Mouse (Mus musculus) hindbrain, postnatal 0 days (tissue): ENCODE results near the gene Ripk3. TPM values are rescaled to one million over a fixed set of nuclear protein-coding genes. Genes with fewer than 3 reads are reported as not detected.

Source experiments
- ATAC-seq: fragments of 200-750 bp; cut with Nextera tagmentation; 2 replicates; pipeline ENCODE4 v1.8.0; 2017; ENCODE audit warnings: mild to moderate bottlenecking, moderate TSS enrichment, moderate library complexity
- DNase-seq: peaks from one replicate; pipeline ENCODE4 v3.0.0-alpha.2; 2015; ENCODE audit warnings: low spot score
- H3K27ac ChIP-seq: fragments of 300-500 bp; sonication (generic); 2 replicates; pipeline ENCODE4 v1.5.1; 2014; ENCODE audit warnings: mild to moderate bottlenecking
- H3K27me3 ChIP-seq: fragments of 300-500 bp; sonication (generic); 2 replicates; pipeline ENCODE4 v1.6.1; 2014; ENCODE audit warnings: low read length, mixed read lengths; ENCODE audit not compliant: insufficient read depth
- H3K36me3 ChIP-seq: fragments of 300-500 bp; sonication (generic); 2 replicates; pipeline ENCODE4 v1.6.1; 2014; ENCODE audit warnings: low read length, mixed read lengths; ENCODE audit not compliant: insufficient read depth
- H3K4me1 ChIP-seq: fragments of 300-500 bp; sonication (generic); 2 replicates; pipeline ENCODE4 v1.6.1; 2014; ENCODE audit warnings: antibody characterized with exemption, low read length, mixed read lengths; ENCODE audit not compliant: insufficient read depth
- H3K4me2 ChIP-seq: fragments of 300-500 bp; sonication (generic); 2 replicates; pipeline ENCODE4 v1.6.1; 2014; ENCODE audit warnings: low read depth, mild to moderate bottlenecking, low read length, moderate library complexity, mixed read lengths
- H3K4me3 ChIP-seq: fragments of 300-500 bp; sonication (generic); 2 replicates; pipeline ENCODE4 v1.5.1; 2014; ENCODE audit warnings: low read length
- H3K9ac ChIP-seq: fragments of 300-500 bp; sonication (generic); replicated peaks from 2 replicates; pipeline ENCODE4 v1.6.1; 2014; ENCODE audit warnings: mild to moderate bottlenecking, low read length, moderate library complexity, mixed read lengths
- H3K9me3 ChIP-seq: fragments of 300-500 bp; sonication (generic); 2 replicates; pipeline ENCODE4 v1.6.1; 2016; ENCODE audit warnings: low read length, mixed read lengths
- CTCF ChIP-seq: IDR thresholded peaks from 2 replicates; pipeline ENCODE4 v1.5.1; 2016; ENCODE audit warnings: antibody characterized with exemption, control low read depth, low read depth
- WGBS: fragments of 180-500 bp; shearing (Covaris S2); extraction: QIAGEN DNeasy Blood & Tissue Kit; methylation state at CpG from one replicate; pipeline ENCODE4 v1.1.7; 2014; 5-methylcytosine and 5-hydroxymethylcytosine counted together
- polyA plus RNA-seq: library from polyadenylated mRNA; unstranded; fragments of >200 nt; fragmentation: Nextera tagmentation; extraction: Ambion mirVana; gene quantifications from 2 replicates; pipeline ENCODE4 v1.2.1, GENCODE M21; 2015
- total RNA-seq: library from RNA; depleted of rRNA; stranded (reverse); fragments of >200 nt; gene quantifications from 2 replicates; pipeline ENCODE4 v1.2.3, GENCODE M21; 2014

Gene Ripk3
- total and polyA plus RNA-seq, 2 experiments from 2014 or later, result 0.42 to 2.0 TPM

DNA sequence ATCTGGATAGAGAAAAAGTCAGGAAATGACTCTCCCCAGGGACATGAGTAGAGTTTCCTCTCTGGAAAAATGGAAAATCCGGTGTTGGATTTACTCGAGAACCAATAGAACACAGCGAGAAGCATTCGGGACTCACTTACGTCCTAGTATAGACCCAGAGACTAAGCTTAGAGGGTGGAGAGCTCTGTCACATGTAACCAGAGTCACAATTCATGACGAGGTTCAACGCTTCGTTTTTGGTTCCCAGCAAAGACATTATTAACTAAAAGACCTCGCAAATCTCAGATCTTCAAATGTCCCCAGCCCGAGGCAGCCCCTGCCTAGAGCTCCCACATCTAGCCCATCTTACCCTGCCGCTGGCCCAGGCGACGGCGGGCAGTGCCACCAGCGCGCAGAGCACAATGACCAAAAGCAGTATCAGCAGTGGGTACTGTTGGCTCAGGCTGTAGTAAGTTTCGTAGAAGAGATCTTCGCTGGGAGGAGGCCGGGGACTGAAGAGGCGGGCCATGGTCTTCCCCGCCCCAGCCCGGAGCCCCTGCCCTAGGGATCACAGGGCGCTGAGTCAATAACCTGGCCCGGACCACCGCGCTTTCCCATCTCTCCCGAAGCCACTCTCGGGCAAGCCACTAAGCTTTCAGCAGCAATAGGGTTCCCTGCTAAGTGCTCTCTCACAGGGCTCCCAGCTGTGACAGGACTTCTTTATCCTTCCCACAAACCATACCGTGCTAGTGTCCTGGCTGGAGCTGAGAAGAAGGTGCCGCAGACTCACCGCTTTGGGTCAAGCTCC, 5.3 kb downstream of the Ripk3 start:
- ATAC-seq (no peak), DNase-seq (peak; percentile 67)
- Histone ChIP-seq H3K4me2 (peak overlapping the region; percentile 57), H3K27ac (no peak overlapping the region; the same call in 1 of the 2 replicates), H3K4me3 (peak overlapping the region; percentile 29), H3K4me1 (peaks cover 9% of the 10 kb centered on the region; the same call in 1 of the 2 replicates), H3K9ac (no peak overlapping the region), H3K36me3 (no peaks in the 10 kb centered on the region), H3K9me3 (no peaks in the 10 kb centered on the region), H3K27me3 (peaks cover 58% of the 10 kb centered on the region)
- 2% methylated on average over 31 of the region's 31 CpGs for WGBS
- no peak for TF ChIP-seq CTCF

DNA sequence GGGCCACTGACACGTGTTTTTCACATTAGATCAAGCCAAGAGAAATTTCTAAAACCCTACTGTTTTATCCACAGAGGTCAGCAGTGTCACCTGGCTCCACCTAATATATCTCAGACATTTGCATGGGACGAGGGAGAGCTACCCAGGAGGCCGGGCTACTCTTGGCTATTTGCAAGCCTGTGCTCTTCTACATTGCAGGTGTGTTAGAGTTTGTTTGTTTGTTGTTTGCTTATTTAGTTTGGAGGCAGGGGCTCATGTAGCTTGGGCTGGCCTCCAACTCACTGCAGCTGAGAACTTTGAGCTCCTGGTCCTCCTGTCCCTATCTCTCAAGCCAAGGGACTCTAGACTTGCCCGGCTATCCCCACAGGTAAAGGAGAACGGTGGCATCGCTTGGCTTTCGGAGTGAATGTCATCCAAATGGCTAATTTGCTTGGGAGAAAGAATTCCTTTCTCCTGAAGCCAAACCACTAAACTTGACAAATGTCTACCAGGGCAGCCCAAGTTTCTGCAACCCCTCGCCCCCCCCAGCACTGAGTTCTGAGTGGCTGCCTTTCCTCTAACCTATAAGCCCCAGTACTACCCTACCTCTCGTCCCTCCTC, 6.2 kb downstream of the Ripk3 start:
- Histone ChIP-seq H3K27me3 (peaks cover 51% of the 10 kb centered on the region), H3K4me1 (peaks cover 9% of the 10 kb centered on the region; the same call in 1 of the 2 replicates), H3K9ac (no peak overlapping the region), H3K27ac (no peak overlapping the region), H3K36me3 (no peaks in the 10 kb centered on the region), H3K9me3 (no peaks in the 10 kb centered on the region), H3K4me3 (no peak overlapping the region; the same call in 1 of the 2 replicates), H3K4me2 (peak overlapping the region; percentile 57)
- DNase-seq (no peak), ATAC-seq (no peak)
- TF ChIP-seq CTCF, result no peak
- WGBS, result 52% methylated on average over 9 of the region's 9 CpGs

DNA sequence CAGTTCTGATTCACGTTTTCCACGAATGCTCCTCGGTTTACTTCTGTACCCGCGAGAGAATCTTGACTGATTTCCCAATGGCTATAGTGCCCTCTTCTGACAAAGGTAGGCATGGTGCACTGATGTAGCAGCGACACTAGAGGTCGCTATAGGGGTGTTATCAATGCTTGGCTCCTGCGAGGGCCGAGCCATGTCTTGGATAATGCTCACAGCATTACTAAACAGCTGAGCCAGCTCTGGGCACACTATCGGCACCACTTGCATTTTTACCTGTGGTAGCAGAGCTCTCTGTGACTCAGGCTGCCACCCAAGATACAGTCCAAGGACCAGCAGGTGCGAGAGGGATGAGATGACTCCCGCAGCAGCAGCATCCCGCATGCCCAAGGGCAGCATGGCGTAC, 7.4 kb downstream of the Ripk3 start:
- no peaks in the 10 kb centered on the region for H3K9me3 ChIP-seq
- peaks cover 9% of the 10 kb centered on the region; the same call in 1 of the 2 replicates for H3K4me1 ChIP-seq
- 15% methylated on average over 14 of the region's 14 CpGs for WGBS
- DNase-seq (peak; percentile 92), ATAC-seq (peak; percentile 83)
- peak; percentile 99 for TF ChIP-seq CTCF
- peaks cover 42% of the 10 kb centered on the region for H3K27me3 ChIP-seq
- H3K4me3 ChIP-seq, result peak overlapping the region; percentile 21
- H3K4me2 ChIP-seq, result peak overlapping the region; percentile 47
- no peak overlapping the region for H3K9ac ChIP-seq
- H3K36me3 ChIP-seq, result no peaks in the 10 kb centered on the region
- H3K27ac ChIP-seq, result no peak overlapping the region

DNA sequence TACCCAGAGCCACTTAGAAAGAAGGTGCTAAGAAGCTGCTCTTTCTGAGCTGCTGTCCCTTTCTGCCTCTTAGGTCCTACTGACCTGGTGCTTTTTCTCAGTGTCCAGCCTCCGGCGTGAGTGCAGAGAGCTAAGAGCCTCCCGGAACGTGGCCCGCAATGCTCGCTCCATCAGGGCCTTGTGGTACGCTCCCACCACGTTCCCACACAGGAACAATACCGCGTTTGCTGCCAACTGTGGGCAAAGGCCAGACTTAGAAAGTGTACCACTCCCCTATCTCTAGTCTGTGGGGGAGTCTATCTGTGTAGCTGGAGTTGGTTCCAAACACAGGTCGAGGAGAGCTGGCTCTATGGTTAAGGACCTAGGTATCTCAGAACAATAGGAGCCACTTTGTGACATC, 7.9 kb downstream of the Ripk3 start:
- Histone ChIP-seq H3K9ac (no peak overlapping the region), H3K27me3 (peaks cover 37% of the 10 kb centered on the region), H3K27ac (no peak overlapping the region), H3K4me1 (peaks cover 9% of the 10 kb centered on the region; the same call in 1 of the 2 replicates), H3K4me3 (no peak overlapping the region), H3K9me3 (no peaks in the 10 kb centered on the region), H3K4me2 (peak overlapping the region; percentile 47; the same call in 1 of the 2 replicates), H3K36me3 (no peaks in the 10 kb centered on the region)
- no peak for TF ChIP-seq CTCF
- 82% methylated on average over 11 of the region's 11 CpGs for WGBS
- no peak for DNase-seq
- ATAC-seq, result no peak

DNA sequence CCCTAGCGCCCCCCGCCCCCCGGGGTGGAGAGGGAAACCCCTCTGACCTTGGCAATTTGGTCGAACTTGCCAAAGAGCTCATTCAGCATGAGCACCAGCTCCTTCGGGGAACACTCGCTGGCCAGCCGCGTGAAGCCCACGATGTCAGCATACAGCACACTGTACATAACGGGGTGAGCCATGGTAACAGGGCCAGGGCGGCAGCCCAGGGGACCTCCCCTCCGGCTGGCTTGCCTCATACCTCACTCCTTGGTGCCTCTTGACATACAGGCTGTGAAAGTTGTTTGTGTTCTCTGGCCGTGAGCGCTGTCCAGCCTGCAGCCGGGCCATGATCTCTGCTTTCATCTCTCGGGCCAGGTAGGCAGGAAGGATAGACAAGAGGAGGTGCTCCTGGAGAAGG, 9.0 kb downstream of the Ripk3 start:
- no peak for DNase-seq
- Histone ChIP-seq H3K9me3 (no peaks in the 10 kb centered on the region), H3K36me3 (no peaks in the 10 kb centered on the region), H3K9ac (no peak overlapping the region), H3K4me1 (peaks cover 9% of the 10 kb centered on the region; the same call in 1 of the 2 replicates), H3K4me2 (no peak overlapping the region), H3K27ac (no peak overlapping the region), H3K27me3 (peaks cover 30% of the 10 kb centered on the region), H3K4me3 (no peak overlapping the region)
- WGBS, result 69% methylated on average over 16 of the region's 16 CpGs
- TF ChIP-seq CTCF, result no peak
- no peak; the same call in 1 of the 2 replicates for ATAC-seq

DNA sequence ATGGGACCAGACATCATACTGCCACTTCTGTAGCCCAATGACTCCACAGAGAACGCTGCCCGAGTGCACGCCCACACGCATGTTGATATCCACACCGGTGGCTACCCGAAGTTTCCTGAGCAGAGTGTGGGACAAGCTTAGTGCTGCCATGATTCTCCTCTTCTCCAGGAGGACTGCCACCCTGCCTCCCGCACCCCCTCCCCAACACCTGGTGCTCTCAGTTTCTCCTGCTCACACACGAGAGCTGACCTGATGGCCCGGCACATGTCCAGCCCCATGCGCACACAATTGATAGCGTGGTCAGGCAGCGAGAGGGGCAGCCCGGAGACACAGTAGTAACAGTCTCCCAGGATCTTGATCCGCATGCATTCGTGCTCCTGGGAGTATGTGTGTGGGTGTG, 10.0 kb downstream of the Ripk3 start:
- H3K4me1 ChIP-seq, result peaks cover 9% of the 10 kb centered on the region; the same call in 1 of the 2 replicates
- peaks cover 21% of the 10 kb centered on the region for H3K27me3 ChIP-seq
- WGBS, result 90% methylated on average over 15 of the region's 15 CpGs
- TF ChIP-seq CTCF, result no peak
- no peaks in the 10 kb centered on the region for H3K36me3 ChIP-seq
- no peak for ATAC-seq
- H3K27ac ChIP-seq, result no peak overlapping the region
- no peak overlapping the region for H3K4me2 ChIP-seq
- no peak overlapping the region for H3K9ac ChIP-seq
- no peak overlapping the region for H3K4me3 ChIP-seq
- DNase-seq, result no peak
- no peaks in the 10 kb centered on the region for H3K9me3 ChIP-seq

DNA sequence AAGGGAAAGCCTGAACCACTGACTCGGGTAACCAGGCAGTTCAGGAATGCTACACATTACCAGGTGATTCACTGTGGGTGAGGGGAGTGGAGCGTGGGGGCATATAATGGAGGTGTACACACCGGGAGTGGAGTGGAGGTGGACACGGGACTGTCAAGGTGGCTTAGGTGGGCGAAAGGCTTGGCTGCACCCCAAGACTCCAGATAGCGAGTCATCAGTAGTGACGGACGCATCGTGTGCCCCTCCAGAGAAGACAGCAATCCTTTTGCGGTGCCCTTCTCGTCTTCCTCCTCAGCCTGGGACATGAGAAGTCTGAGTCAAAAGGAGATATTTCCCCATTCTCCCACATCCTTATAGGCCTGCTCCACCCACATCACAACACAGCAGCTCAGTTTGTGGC, 10.9 kb downstream of the Ripk3 start:
- TF ChIP-seq CTCF, result no peak
- WGBS, result 89% methylated on average over 11 of the region's 11 CpGs

More for the DNA sequence above, 10.9 kb downstream of the Ripk3 start:
- Histone ChIP-seq H3K36me3 (no peaks in the 10 kb centered on the region), H3K27ac (no peak overlapping the region), H3K9ac (no peak overlapping the region), H3K4me3 (no peak overlapping the region), H3K27me3 (peaks cover 14% of the 10 kb centered on the region), H3K4me2 (no peak overlapping the region), H3K9me3 (no peaks in the 10 kb centered on the region), H3K4me1 (0 out of 2 replicates have a peak, but pooled peaks cover 2% of the 10 kb centered on the region)
- ATAC-seq, result no peak
- DNase-seq, result no peak
